Mouse (Mus musculus): ENCODE results near the gene Cldn9.

DNA sequence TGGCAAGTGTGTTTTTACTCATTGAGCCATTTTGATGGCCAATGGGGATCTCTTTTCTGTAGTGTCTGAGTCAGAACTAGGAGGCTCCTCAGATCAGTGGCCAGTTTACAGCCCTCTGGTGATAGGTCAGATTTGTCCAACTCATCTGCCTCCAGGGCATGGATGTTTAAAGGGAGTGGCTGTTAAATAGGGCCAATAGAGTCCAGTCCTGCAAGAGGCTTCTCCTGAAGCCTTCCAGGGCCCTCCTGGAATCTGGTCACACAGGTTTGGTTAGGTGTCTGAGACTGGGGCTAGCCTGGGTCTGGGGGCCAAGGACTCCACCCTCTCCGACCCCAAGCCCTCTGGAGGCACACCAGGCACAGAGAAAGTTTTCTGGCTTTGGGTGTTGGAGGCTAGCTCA is 10.7 kb upstream of the Cldn9 start:
- TF ChIP-seq CTCF (IDR thresholded peaks at IDR 0.05; ENCODE audit: low read depth): no peak
- TF ChIP-seq EP300 (IDR thresholded peaks at IDR 0.05; ENCODE audit: low read depth): no peak

Measured in liver, postnatal 0 days (tissue).